Mouse (Mus musculus) MEL (cell line): ENCODE measurements around the gene Mical3. TPM values are rescaled to one million over a fixed set of nuclear protein-coding genes. Genes with fewer than 3 reads are reported as not detected.

Source experiments
- DNase-seq: peaks from one replicate; pipeline ENCODE4 v3.0.0; 2011; ENCODE audit warnings: low read depth, low spot score
- H3K27ac ChIP-seq: 2 replicates; pipeline ENCODE4 v1.5.1; 2012; ENCODE audit warnings: low read depth, mild to moderate bottlenecking, control low read depth, low read length, moderate library complexity; ENCODE audit not compliant: control insufficient read depth
- H3K27me3 ChIP-seq, 2 experiments: fragments of 150-350 bp in 1 of 2; sonication (generic) in 1 of 2; 2 replicates each; pipeline ENCODE4 v1.6.1; 2012; ENCODE audit warnings: low read length in 2 of 2, mild to moderate bottlenecking in 2 of 2, improper control_type of control experiment in 1 of 2, moderate library complexity in 1 of 2; ENCODE audit not compliant: insufficient read depth in 2 of 2, control insufficient read depth in 1 of 2
- H3K36me3 ChIP-seq, 2 experiments: 2 replicates each; pipeline ENCODE4 v1.6.1; 2012 to 2014; ENCODE audit warnings: low read length in 2 of 2, improper control_type of control experiment in 1 of 2, inconsistent platforms in 1 of 2, mild to moderate bottlenecking in 1 of 2; ENCODE audit not compliant: insufficient read depth in 2 of 2, control insufficient read depth in 1 of 2
- H3K4me1 ChIP-seq, 2 experiments: fragments of 150-350 bp in 1 of 2; sonication (generic) in 1 of 2; 2 replicates each; pipeline ENCODE4 v1.6.1; 2012; ENCODE audit warnings: low read length in 2 of 2, improper control_type of control experiment in 1 of 2, mild to moderate bottlenecking in 1 of 2; ENCODE audit not compliant: insufficient read depth in 2 of 2, control insufficient read depth in 1 of 2
- H3K4me3 ChIP-seq, 2 experiments: fragments of 150-350 bp in 1 of 2; sonication (generic) in 1 of 2; 2 replicates each; pipeline ENCODE4 v1.5.1; 2012; ENCODE audit warnings: low read depth in 2 of 2, low read length in 2 of 2, mild to moderate bottlenecking in 2 of 2, moderate library complexity in 2 of 2, control low read depth in 1 of 2, improper control_type of control experiment in 1 of 2; ENCODE audit not compliant: control insufficient read depth in 1 of 2, insufficient read depth in 1 of 2
- H3K79me2 ChIP-seq: 2 replicates; pipeline ENCODE4 v1.6.1; 2012; ENCODE audit warnings: mild to moderate bottlenecking, low read length, moderate library complexity; ENCODE audit not compliant: control insufficient read depth, poor library complexity, insufficient read depth
- H3K9ac ChIP-seq: 2 replicates; pipeline ENCODE4 v1.6.1; 2012; ENCODE audit warnings: low read depth, mild to moderate bottlenecking, control low read depth, low read length, moderate library complexity; ENCODE audit not compliant: control insufficient read depth, poor library complexity, severe bottlenecking
- H3K9me3 ChIP-seq: fragments of 150-350 bp; sonication (generic); replicated peaks from 2 replicates; pipeline ENCODE4 v1.6.1; 2012; ENCODE audit warnings: mild to moderate bottlenecking, low read length, improper control_type of control experiment, moderate library complexity; ENCODE audit not compliant: insufficient read depth
- CHD1 ChIP-seq: IDR thresholded peaks from 2 replicates; pipeline ENCODE4 v1.6.1; 2012; ENCODE audit warnings: low read depth, mild to moderate bottlenecking, inconsistent platforms, low read length, improper control_type of control experiment
- CHD2 ChIP-seq: IDR thresholded peaks from 2 replicates; pipeline ENCODE4 v1.6.1; 2011; ENCODE audit warnings: low read length, improper control_type of control experiment
- ELF1 ChIP-seq: IDR thresholded peaks from 2 replicates; pipeline ENCODE4 v1.6.1; 2014; ENCODE audit warnings: low read depth, mild to moderate bottlenecking, inconsistent platforms, low read length, improper control_type of control experiment, moderate library complexity
- EP300 ChIP-seq, 2 experiments: IDR thresholded peaks; 2 replicates each; pipeline ENCODE4 v1.6.1; 2011; ENCODE audit warnings: improper control_type of control experiment in 2 of 2, low read length in 2 of 2, low read depth in 1 of 2, mild to moderate bottlenecking in 1 of 2
- ETS1 ChIP-seq: IDR thresholded peaks from 2 replicates; pipeline ENCODE4 v1.6.1; 2012; ENCODE audit warnings: low read depth, mild to moderate bottlenecking, inconsistent platforms, low read length, improper control_type of control experiment, moderate library complexity
- GABPA ChIP-seq: IDR thresholded peaks from 2 replicates; pipeline ENCODE4 v1.6.1; 2012; ENCODE audit warnings: low read depth, mild to moderate bottlenecking, inconsistent platforms, low read length, improper control_type of control experiment, moderate library complexity
- GATA1 ChIP-seq: IDR thresholded peaks from 2 replicates; pipeline ENCODE4 v1.6.1; 2011; ENCODE audit warnings: low read depth, low read length, improper control_type of control experiment
- HCFC1 ChIP-seq: IDR thresholded peaks from 2 replicates; pipeline ENCODE4 v1.6.1; 2012; ENCODE audit warnings: low read depth, mild to moderate bottlenecking, inconsistent platforms, low read length, improper control_type of control experiment, moderate library complexity
- KAT2A ChIP-seq: conservative IDR thresholded peaks from 2 replicates; pipeline ENCODE4 v1.6.1; 2012; ENCODE audit warnings: low read depth, low read length, improper control_type of control experiment, inconsistent platforms
- MAFK ChIP-seq: IDR thresholded peaks from 2 replicates; pipeline ENCODE4 v1.6.1; 2011; ENCODE audit warnings: low read depth, mild to moderate bottlenecking, low read length, improper control_type of control experiment, borderline replicate concordance
- MAX ChIP-seq: IDR thresholded peaks from 2 replicates; pipeline ENCODE4 v1.6.1; 2011; ENCODE audit warnings: low read length, improper control_type of control experiment
- MAZ ChIP-seq: IDR thresholded peaks from 2 replicates; pipeline ENCODE4 v1.6.1; 2012; ENCODE audit warnings: low read depth, mild to moderate bottlenecking, inconsistent platforms, low read length, improper control_type of control experiment
- MXI1 ChIP-seq: IDR thresholded peaks from 2 replicates; pipeline ENCODE4 v1.6.1; 2011; ENCODE audit warnings: mild to moderate bottlenecking, low read depth, low read length, improper control_type of control experiment
- MYC ChIP-seq: IDR thresholded peaks from 2 replicates; pipeline ENCODE4 v1.6.1; 2011; ENCODE audit warnings: low read depth, mild to moderate bottlenecking, low read length, improper control_type of control experiment, moderate library complexity
- NRF1 ChIP-seq: IDR thresholded peaks from 2 replicates; pipeline ENCODE4 v1.6.1; 2014; ENCODE audit warnings: low read depth, mild to moderate bottlenecking, inconsistent platforms, low read length, improper control_type of control experiment, moderate library complexity; ENCODE audit not compliant: poor library complexity, insufficient read depth, severe bottlenecking
- POLR2A ChIP-seq, 2 experiments: IDR thresholded peaks; 2 replicates each; pipeline ENCODE4 v1.6.1; 2011 to 2012; ENCODE audit warnings: low read length in 2 of 2, mild to moderate bottlenecking in 2 of 2, control low read depth in 1 of 2, improper control_type of control experiment in 1 of 2, low read depth in 1 of 2, moderate library complexity in 1 of 2; ENCODE audit not compliant: control insufficient read depth in 1 of 2, insufficient read depth in 1 of 2, poor library complexity in 1 of 2
- POLR2AphosphoS2 ChIP-seq: IDR thresholded peaks from 2 replicates; pipeline ENCODE4 v1.6.1; 2011; ENCODE audit warnings: low read length, improper control_type of control experiment
- POLR2AphosphoS5 ChIP-seq: IDR thresholded peaks from 2 replicates; pipeline ENCODE4 v1.6.1; 2012; ENCODE audit warnings: low read depth, borderline replicate concordance, mild to moderate bottlenecking, inconsistent platforms, low read length, moderate library complexity, mixed read lengths
- RCOR1 ChIP-seq: IDR thresholded peaks from 2 replicates; pipeline ENCODE4 v1.6.1; 2012; ENCODE audit warnings: low read depth, mild to moderate bottlenecking, inconsistent platforms, low read length, improper control_type of control experiment
- SIN3A ChIP-seq: IDR thresholded peaks from 2 replicates; pipeline ENCODE4 v1.6.1; 2012; ENCODE audit warnings: low read length, improper control_type of control experiment, inconsistent platforms
- SMC3 ChIP-seq: IDR thresholded peaks from 2 replicates; pipeline ENCODE4 v1.6.1; 2011; ENCODE audit warnings: low read depth, low read length, improper control_type of control experiment
- TAL1 ChIP-seq: IDR thresholded peaks from 2 replicates; pipeline ENCODE4 v1.6.1; 2012; ENCODE audit warnings: mild to moderate bottlenecking, inconsistent platforms, low read length, moderate library complexity, mixed read lengths
- TBP ChIP-seq: IDR thresholded peaks from 2 replicates; pipeline ENCODE4 v1.8.0; 2011; ENCODE audit warnings: low read depth, low read length, improper control_type of control experiment
- TCF12 ChIP-seq: IDR thresholded peaks from 2 replicates; pipeline ENCODE4 v1.6.1; 2014; ENCODE audit warnings: low read depth, mild to moderate bottlenecking, inconsistent platforms, low read length, improper control_type of control experiment, moderate library complexity
- USF2 ChIP-seq, 2 experiments: IDR thresholded peaks; 2 replicates each; pipeline ENCODE4 v1.6.1; 2011 to 2012; ENCODE audit warnings: improper control_type of control experiment in 2 of 2, low read length in 2 of 2, borderline replicate concordance in 1 of 2, inconsistent platforms in 1 of 2, low read depth in 1 of 2, mild to moderate bottlenecking in 1 of 2; ENCODE audit not compliant: insufficient read depth in 1 of 2
- ZC3H11A ChIP-seq: IDR thresholded peaks from 2 replicates; pipeline ENCODE4 v1.6.1; 2012; ENCODE audit warnings: low read depth, mild to moderate bottlenecking, inconsistent platforms, low read length, improper control_type of control experiment
- ZKSCAN1 ChIP-seq: IDR thresholded peaks from 2 replicates; pipeline ENCODE4 v1.6.1; 2012; ENCODE audit warnings: low read depth, mild to moderate bottlenecking, inconsistent platforms, low read length, improper control_type of control experiment, moderate library complexity
- ZMIZ1 ChIP-seq: IDR thresholded peaks from 2 replicates; pipeline ENCODE4 v1.6.1; 2012; ENCODE audit warnings: low read depth, mild to moderate bottlenecking, inconsistent platforms, low read length, improper control_type of control experiment, moderate library complexity
- ZNF384 ChIP-seq: IDR thresholded peaks from 2 replicates; pipeline ENCODE4 v1.6.1; 2012; ENCODE audit warnings: low read depth, mild to moderate bottlenecking, inconsistent platforms, low read length, improper control_type of control experiment
- polyA plus RNA-seq, 2 experiments: library from polyadenylated mRNA; stranded (reverse) in 1 of 2; unstranded in 1 of 2; fragments of >175 nt in 1 of 2; fragments of >200 nt in 1 of 2; gene quantifications; 2 replicates each; pipeline versions ENCODE4 v1.2.1 to v1.2.4; 2012; ENCODE audit warnings: low replicate concordance in 2 of 2, low read depth in 1 of 2; ENCODE audit not compliant: insufficient read length in 2 of 2, insufficient read depth in 1 of 2, missing spikeins in 1 of 2
- total RNA-seq: library from RNA; depleted of rRNA; stranded (reverse); fragments of 300-350 nt; gene quantifications from 2 replicates; pipeline ENCODE4 v1.2.3, GENCODE M21; 2012

Mical3 gene
- total and polyA plus RNA-seq, 3 experiments, result 19.8 to 125 (median 31.4) TPM

DNA sequence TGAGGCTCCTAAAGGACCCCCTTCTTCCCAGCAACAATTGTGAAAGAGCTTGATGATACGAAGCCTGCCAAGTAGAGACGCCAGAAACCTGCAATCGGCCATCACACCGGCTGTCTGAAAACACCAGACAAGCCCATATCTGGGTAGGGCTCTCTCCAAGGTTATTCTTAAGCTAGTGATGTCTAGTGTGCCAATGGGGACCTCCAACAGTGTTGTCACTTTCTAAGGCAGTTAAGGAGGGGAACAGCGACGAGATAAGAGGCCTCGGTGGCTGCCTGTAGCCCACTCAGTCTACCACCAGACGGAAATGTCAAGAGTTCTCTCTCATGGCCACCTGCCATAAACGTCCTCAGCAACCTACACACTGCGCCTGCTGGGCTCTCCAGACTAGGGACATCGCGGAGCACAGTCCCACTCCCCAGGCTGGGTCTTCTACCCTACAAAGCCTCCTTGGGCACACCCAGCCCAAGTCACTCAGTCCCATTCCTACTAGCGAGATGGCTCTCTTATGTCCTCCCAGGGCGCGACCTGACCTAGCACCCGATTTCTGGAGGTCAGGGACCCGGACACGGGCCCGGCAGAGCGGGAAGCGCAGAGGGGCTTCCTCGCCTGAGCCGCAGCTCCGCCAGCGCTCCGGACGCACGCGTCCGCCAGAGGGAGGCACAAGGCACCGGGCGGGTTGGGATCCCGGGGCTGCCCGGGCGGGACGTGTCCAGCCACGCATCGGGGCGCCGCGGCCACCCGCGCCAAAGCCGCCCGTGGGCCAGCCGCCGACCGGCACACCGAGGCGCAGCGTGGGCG is 21.4 kb downstream of the Mical3 start:
- peak overlapping the region; percentile 67 to 90 for H3K4me3 ChIP-seq
- H3K9me3 ChIP-seq, result no peaks in the 10 kb centered on the region
- peak overlapping the region; percentile 86 for H3K9ac ChIP-seq
- peaks cover 2 to 35% of the 10 kb centered on the region in 2 experiments; a peak in 3 of 4 replicates for H3K4me1 ChIP-seq
- H3K27me3 ChIP-seq, result no peaks in the 10 kb centered on the region
- TF ChIP-seq TBP, result peak; percentile 76
- TF ChIP-seq ZNF384, result no peak
- peak; percentile 70; the same call in 1 of the 2 replicates for TF ChIP-seq ETS1
- TF ChIP-seq MXI1, result peak; percentile 81
- TF ChIP-seq SMC3, result 0 out of 2 replicates have a peak, but pooled peaks have one; percentile 9
- TF ChIP-seq GATA1, result peak; percentile 74
- TF ChIP-seq POLR2AphosphoS5, result no peak
- peak; percentile 48; the same call in 1 of the 2 replicates for TF ChIP-seq TCF12
- TF ChIP-seq ZMIZ1, result peak; percentile 63; the same call in 1 of the 2 replicates
- TF ChIP-seq NRF1, result no peak
- TF ChIP-seq MAX, result peak; percentile 37; the same call in 1 of the 2 replicates
- peak; percentile 83 for TF ChIP-seq SIN3A
- 0 out of 4 replicates have a peak, but pooled peaks of 1 of the 2 experiments have one; percentile 1 for TF ChIP-seq POLR2A (IDR thresholded peaks at IDR 0.05; ENCODE audit: control insufficient read depth in 1 of 2, insufficient read depth in 1 of 2, low read depth in 1 of 2, low read length in 2 of 2, poor library complexity in 1 of 2)
- no peak for TF ChIP-seq ZKSCAN1
- TF ChIP-seq CHD2, result no peak
- TF ChIP-seq TAL1, result peak; percentile 39; the same call in 1 of the 2 replicates
- peak; percentile 18 to 66; a peak in 1 of 4 replicates for TF ChIP-seq EP300 (IDR thresholded peaks at IDR 0.05; ENCODE audit: low read depth in 1 of 2, low read length in 2 of 2)
- 0 out of 2 replicates have a peak, but pooled peaks have one; percentile 8 for TF ChIP-seq ELF1
- TF ChIP-seq HCFC1, result no peak
- peak overlapping the region; percentile 75 for H3K27ac ChIP-seq
- peaks cover 42% of the 10 kb centered on the region for H3K79me2 ChIP-seq
- DNase-seq, result peak; percentile 88
- H3K36me3 ChIP-seq, result peaks cover 0 to 25% of the 10 kb centered on the region in 2 experiments; a peak in 2 of 4 replicates

DNA sequence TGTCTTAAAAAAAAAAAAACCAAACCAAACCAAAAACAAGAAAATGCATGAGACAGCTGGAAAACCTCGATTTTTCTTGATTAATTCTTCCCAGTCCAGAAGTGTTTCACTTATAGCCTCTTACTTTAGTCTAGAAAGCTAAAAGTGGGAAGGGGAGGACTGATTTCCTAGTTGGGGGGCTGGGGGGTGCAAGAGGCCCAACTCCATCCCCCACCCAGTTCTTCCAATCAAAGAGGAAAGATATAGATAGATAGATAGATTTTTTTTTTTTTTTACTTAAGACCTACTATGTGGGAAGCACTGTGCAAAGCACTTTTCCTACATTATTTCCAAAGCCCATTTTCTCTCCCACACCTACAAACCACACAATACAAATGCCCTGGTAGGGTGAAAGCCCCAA is 22.7 kb downstream of the Mical3 start:
- no peak overlapping the region for H3K27ac ChIP-seq
- no peaks in the 10 kb centered on the region for H3K9me3 ChIP-seq
- peaks cover 4 to 48% of the 10 kb centered on the region in 2 experiments; a peak in 3 of 4 replicates for H3K4me1 ChIP-seq
- no peak for DNase-seq
- H3K79me2 ChIP-seq, result peaks cover 52% of the 10 kb centered on the region
- H3K36me3 ChIP-seq, result peaks cover 0 to 37% of the 10 kb centered on the region in 2 experiments; a peak in 3 of 4 replicates
- H3K9ac ChIP-seq, result no peak overlapping the region
- H3K27me3 ChIP-seq, result no peaks in the 10 kb centered on the region
- no peak overlapping the region for H3K4me3 ChIP-seq
- TF ChIP-seq USF2 (IDR thresholded peaks at IDR 0.05; ENCODE audit: borderline replicate concordance in 1 of 2, insufficient read depth in 1 of 2, low read depth in 1 of 2, low read length in 2 of 2), result no peak
- TF ChIP-seq ZC3H11A, result no peak
- 0 out of 2 replicates have a peak, but pooled peaks have one; percentile 12 for TF ChIP-seq CHD1
- TF ChIP-seq MAFK, result no peak
- TF ChIP-seq RCOR1, result no peak
- no peak for TF ChIP-seq POLR2AphosphoS2
- no peak for TF ChIP-seq GABPA
- TF ChIP-seq MAZ, result no peak
- no peak for TF ChIP-seq HCFC1
- no peak for TF ChIP-seq ZMIZ1
- peak; percentile 57 for TF ChIP-seq ZNF384
- no peak for TF ChIP-seq KAT2A
- no peak for TF ChIP-seq MYC
- TF ChIP-seq MXI1, result no peak
- no peak for TF ChIP-seq MAX
- TF ChIP-seq SIN3A, result no peak
- no peak for TF ChIP-seq TBP
- TF ChIP-seq ZKSCAN1, result peak; percentile 57; the same call in 1 of the 2 replicates
